Mouse (Mus musculus): ENCODE data around the gene Ccdc124.
"Not testable (repeated sequence)": the region's sequence is repeated elsewhere in the genome, so short reads cannot be mapped to it uniquely, and the experiment has no call there.

Ccdc124 gene

GRCm38 (mm10) chr8:70843941-70844340 lies 29.8 kb downstream of the Ccdc124 start:
- DNase-seq, result no peak

- no peak for DNase-seq
Measured at GRCm38 (mm10) chr8:70843214-70843773, 30.4 kb downstream of the Ccdc124 start.

GRCm38 (mm10) chr8:70842484-70842883 lies 31.3 kb downstream of the Ccdc124 start:
- DNase-seq, result no peak

- DNase-seq, result peak; percentile 82
Measured at GRCm38 (mm10) chr8:70841147-70842072, 32.3 kb downstream of the Ccdc124 start.

- no peak for DNase-seq
Measured at GRCm38 (mm10) chr8:70840590-70840989, 33.1 kb downstream of the Ccdc124 start.

- peak; percentile 100 for DNase-seq
Measured at GRCm38 (mm10) chr8:70839408-70840351, 34.1 kb downstream of the Ccdc124 start, which contains the start of gene Arrdc2. Gene Arrdc2, minus strand, starts transcription at chr8:70839720.

- peak; percentile 68 for DNase-seq
Measured at GRCm38 (mm10) chr8:70838654-70839407, 34.9 kb downstream of the Ccdc124 start.

- no peak for DNase-seq
Measured at GRCm38 (mm10) chr8:70836666-70837065, 37.1 kb downstream of the Ccdc124 start.

GRCm38 (mm10) chr8:70834071-70834470 lies 39.7 kb downstream of the Ccdc124 start:
- no peak for DNase-seq

GRCm38 (mm10) chr8:70833520-70833919 lies 40.2 kb downstream of the Ccdc124 start:
- DNase-seq, result no peak

GRCm38 (mm10) chr8:70833018-70833482 lies 40.7 kb downstream of the Ccdc124 start:
- no peak for DNase-seq

- DNase-seq, result no peak
Measured at GRCm38 (mm10) chr8:70832371-70832770, 41.4 kb downstream of the Ccdc124 start.

- no peak for DNase-seq
Measured at GRCm38 (mm10) chr8:70831517-70831916, 42.2 kb downstream of the Ccdc124 start.

- DNase-seq, result no peak
Measured at GRCm38 (mm10) chr8:70827796-70828195, 45.9 kb downstream of the Ccdc124 start.

- no peak for DNase-seq
Measured at GRCm38 (mm10) chr8:70827010-70827409, 46.7 kb downstream of the Ccdc124 start.

- no peak for DNase-seq
Measured at GRCm38 (mm10) chr8:70825816-70826215, 47.9 kb downstream of the Ccdc124 start.

- DNase-seq, result no peak
Measured at GRCm38 (mm10) chr8:70823802-70824201, 49.9 kb downstream of the Ccdc124 start.

GRCm38 (mm10) chr8:70822594-70822993 lies 51.1 kb downstream of the Ccdc124 start:
- not testable (repeated sequence) for DNase-seq

GRCm38 (mm10) chr8:70821992-70822391 lies 51.7 kb downstream of the Ccdc124 start:
- DNase-seq, result no peak

GRCm38 (mm10) chr8:70821399-70821962 lies 52.3 kb downstream of the Ccdc124 start:
- DNase-seq, result no peak

- DNase-seq, result no peak
Measured at GRCm38 (mm10) chr8:70820101-70820935, 53.4 kb downstream of the Ccdc124 start.
